Mouse (Mus musculus) cerebellum, adult 18-20 months (tissue): Measurements from ENCODE around the gene Rbpms2.

Experiments
- DNase-seq, 2 experiments: peaks; one replicate each; pipeline ENCODE4 v3.0.0; 2021

Gene Rbpms2

DNA sequence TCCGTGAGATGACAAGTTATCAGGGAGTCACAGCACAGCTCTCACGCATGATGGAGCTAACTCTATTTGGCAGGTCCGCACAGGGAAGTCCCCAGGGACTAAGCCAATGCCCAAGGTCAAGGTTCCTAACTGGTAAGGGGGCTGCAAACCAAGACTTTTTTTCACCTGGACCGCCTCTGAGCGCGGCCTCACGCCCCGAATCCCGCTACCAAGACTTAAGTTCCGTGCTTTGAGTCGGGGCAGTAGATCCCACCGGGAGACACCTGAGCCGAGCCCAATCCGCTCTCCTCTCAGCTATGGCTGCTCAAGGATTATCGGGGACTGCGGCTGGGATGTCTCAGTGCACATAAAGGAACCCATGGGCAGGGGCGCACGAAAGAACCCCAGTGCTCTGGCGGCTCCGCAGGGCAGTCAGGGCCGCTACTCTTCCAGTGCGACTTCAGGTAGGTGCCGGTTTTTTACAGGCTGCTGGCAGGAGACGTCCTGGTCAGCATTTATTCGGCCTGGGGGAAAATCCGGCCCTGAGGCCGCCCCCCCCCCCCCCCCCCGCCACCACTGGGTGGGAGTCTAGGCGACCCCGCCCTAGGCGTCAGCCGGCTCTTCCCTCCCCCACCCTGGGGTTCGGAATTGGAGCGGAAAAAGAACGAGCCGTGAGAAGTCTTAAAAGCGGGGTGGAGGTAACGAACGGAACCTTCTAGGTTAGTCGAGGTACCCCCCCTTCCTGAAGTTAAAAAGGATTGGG, at the start of gene Rbpms2:
Rbpms2 (plus strand) TSS at position 624 of the 742 bp plus-strand sequence.
- peak in 1 of 2 experiments; percentile 10 for DNase-seq

DNA sequence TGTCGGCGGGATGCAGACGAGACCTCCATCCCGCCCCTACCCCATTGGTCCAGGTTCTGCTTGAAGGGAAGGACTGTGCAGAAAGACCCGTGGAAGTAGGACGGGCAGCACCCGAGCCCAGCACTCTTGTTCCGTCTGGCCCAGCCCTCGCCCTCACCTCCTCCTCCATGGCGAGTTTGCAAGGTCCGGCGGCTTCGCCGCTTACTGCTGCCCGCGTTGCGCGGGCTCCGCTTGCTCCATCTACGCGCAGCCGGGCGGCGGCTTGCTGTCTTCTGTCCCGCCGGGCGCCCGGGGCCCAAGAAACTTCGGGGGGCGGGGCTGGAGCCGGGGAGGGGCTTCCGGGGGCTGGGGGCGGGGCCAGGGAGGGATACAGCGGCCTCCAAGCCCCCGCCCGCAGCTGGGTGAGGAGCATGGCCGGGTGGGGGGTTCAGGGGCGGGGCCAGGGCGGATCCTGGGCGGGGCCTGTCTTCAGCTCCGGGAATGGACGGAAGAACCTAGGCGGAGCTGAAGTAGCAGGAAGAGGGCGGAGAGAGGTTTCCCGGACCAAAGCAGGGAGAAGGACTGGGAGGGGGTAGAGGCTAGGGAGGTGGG, 49.6 kb upstream of the Rbpms2 start, which contains the start of gene Plekho2:
Plekho2 (minus strand) TSS at position 260 of the 591 bp plus-strand sequence.
- peak; percentile 68 to 72 for DNase-seq

DNA sequence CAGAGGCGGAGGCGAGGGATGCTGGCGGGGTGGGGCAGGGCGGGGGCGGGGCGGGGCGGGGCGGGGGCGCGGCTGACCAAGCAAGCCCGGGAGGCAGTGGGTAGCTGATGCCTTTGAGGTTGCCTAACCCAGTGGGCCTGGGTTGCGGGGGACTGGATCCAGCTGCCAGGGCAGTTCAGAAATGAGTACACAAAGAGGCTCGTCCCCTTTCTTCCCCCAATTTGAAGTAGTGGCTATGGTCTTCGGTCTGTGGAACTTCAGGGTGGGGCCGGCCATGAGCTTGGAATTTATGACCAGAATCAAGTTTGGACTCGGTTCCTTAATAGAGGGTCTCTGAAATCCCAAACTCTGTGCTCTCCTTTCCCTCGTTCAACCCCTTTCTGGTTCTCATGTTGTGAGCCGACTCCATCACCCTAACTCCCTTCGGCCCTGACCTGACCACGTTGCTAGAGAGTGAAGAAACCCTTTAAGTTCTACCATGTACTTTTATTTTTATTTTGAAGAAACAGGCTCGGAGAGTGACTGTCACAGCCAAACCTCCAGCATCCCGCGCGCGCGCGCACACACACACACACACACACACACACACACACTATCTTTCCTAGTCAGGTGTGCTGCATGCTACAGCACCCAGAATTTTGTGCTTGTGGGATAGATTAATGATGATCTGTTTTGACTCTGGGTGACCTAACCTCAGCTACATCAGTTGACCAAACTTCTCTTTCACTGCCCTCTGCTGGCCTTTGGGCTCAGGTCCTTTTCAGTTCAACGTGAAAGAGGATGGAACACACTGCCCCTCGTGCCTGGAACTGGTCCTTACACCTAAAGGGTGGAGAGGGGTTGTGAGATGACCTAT, 48.8 kb upstream of the Rbpms2 start:
- DNase-seq = peak; percentile 79 to 89

DNA sequence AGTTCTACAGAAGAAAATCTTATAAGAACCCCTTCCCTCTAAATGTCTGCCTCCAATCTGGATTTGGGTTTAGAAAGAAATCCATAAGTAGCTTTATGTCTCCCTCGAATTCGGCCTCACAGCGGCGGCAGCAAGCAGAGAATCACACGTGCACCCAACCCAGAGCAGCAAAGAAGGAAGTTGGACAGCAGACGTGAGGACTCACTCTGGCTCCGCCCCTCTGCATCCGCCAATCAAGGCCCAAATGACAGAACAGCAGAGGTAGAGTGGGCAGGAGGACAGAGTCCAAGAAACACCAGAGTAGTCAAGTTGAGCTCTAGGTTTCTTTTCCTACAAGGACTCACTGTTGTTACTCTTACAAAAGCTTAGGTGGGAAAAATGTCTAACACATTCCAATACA, 46.4 kb upstream of the Rbpms2 start:
- no peak for DNase-seq

DNA sequence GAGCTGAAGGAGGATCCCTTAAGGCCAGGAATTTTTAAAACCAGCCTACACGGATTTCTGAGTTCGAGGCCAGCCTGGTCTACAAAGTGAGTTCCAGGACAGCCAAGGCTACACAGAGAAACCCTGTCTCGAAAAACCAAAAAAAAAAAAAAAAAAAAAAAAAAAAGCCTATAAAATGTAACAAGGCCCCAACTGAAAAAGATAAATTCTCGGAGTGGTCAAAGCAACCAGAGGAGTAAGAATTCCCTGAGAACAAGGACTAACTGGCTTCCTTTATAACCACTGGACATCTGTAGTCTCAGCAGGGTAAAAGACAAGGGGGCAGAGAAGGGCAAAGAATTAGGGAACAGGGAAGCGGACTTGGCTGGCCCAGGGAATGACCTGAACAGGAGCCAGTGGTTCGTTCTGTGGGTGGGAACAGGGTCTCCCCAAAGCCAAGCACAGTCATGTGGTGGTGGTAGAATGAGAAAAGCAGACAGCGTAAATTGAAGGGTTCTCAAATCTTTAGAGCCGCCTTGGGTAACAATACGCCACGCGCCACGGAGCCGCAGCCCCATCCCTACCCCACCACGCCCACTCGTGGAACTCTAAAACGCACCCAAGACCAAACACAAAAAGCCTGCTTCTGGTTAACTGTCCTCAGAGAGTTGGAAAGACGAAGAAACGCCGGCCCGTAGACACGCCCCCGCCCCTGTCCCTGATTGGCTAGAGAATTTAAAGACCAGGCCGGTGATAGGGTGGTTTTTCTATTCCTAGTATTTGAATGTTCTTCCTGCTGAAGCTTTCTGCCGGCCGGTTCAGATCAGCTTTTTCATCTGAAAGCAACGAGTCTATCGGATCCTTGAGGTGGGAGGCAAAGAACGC, 42.8 kb upstream of the Rbpms2 start, which contains the start of gene Pif1:
Pif1 (plus strand) TSS at position 755 of the 864 bp plus-strand sequence.
- DNase-seq = peak; percentile 40 to 46

DNA sequence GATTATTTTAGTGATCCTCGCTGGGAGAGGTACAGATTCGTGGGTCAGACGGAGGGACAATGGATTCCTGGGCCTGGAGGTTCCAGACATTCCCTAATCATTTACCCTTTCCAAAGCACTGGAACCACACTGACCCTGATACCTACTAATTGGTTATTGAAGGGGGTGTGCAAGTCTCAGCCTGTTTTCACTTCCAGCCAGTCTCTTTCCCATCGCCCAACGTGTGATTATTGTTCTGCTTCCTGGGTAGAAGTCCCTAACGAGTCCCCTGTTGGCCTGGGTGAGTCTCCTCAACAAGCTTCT, 42.2 kb upstream of the Rbpms2 start:
- DNase-seq = no peak

DNA sequence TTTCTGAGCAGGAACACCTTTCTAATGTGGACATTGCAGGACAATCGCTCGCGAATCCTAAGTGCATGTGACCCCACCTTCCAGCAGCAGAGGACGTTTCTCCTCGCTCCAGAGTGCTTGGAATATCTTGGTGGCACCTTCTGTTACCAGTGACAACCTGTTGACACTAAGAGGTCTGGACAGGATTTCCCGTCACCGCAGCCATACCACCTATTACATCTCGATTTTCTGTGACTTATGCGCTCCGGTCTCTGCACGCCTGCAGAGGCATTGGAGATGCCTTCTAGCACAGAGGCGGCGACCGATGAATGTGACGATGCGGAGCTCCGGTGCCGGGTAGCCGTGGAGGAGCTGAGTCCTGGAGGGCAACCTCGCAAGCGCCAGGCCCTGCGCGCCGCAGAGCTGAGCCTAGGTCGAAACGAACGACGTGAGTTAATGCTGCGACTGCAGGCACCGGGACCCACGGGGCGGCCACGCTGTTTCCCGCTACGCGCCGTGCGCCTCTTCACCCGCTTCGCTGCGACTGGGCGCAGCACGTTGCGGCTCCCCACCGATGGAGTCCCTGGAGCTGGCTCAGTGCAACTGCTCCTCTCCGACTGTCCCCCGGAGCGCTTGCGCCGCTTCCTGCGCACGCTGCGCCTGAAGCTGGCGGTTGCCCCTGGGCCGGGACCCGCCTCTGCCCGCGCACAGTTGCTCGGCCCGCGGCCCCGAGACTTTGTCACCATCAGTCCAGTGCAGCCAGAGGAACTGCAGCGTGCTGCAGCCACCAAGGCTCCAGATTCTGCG, 41.7 kb upstream of the Rbpms2 start:
- DNase-seq = peak in 1 of 2 experiments; percentile 22

DNA sequence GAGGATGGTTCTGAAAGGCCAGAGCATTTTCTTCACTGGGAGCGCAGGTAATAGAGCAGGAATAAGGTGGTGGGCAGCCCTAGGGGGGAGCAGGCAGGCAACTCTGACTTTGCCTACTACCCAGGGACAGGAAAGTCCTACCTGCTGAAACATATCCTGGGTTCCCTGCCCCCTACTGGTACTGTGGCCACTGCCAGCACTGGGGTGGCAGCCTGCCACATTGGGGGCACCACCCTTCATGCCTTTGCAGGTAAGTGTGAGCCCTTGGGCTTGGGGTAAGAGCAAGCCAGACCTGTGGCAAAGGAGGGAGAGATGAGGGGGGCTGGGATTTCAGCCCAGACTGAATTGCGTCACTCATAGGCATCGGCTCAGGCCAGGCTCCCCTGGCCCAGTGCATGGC, 40.4 kb upstream of the Rbpms2 start:
- DNase-seq = no peak

DNA sequence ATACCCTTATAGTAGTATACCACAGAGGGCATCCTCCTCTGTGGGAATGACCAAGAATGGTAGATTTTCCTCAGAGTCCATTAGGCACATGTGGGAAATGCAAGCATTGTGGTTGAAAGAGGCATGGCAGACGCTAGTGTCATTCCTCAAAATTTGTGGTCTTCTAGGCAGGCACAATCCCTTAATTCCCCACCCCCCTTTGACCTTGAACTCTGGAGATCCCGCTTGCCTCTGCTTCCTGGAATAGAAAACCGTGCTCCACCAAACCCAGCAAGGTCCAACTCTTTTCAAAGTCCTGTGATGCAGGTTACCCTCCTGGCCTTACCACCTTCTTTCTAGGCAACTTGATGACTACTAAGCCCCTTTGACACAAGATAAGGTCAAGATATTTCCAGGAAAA, 36.7 kb upstream of the Rbpms2 start:
- no peak for DNase-seq

DNA sequence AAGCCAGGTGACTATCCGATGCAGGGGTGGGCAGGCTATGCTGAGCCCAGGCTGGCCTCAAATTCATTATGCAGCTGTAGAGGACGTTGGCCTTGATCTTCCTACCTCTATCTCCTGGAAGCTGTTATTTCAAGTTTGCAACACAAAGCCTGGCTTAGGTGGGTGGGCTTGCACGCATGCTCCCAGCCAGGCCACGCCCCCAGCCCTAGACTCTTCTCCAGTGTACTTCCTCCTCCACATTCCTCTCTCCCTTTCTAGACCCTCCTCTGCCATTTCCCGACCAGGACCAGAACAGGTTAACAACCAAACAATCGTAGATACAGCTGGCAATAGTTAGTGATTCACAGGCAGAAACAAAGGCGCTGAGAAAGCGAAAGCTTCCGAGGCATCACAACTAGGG, 35.9 kb upstream of the Rbpms2 start:
- no peak for DNase-seq

DNA sequence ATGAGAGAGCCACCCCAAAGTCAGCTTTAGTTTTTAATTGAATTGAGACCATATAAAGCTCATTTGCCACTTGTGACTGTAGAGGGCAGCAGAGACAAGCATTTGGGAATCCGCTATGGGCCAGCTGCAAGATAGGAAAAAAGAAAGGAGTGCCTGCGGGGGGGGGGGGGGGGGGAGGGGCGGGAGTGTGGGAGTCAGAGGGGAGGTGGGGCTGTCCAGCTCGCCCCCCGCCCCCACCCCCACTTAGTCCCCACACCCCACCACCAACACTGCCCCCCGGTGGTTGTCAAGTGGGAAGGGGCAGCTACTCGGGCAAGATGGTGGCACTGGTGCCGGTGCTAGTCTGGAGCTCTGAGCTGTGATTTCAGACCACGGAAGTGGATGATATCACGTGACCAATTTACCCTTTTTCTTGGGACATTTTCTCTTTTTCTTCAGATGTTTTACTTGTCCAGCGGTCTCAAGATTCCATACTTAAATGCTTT, 30.6 kb upstream of the Rbpms2 start:
- peak; percentile 46 to 49 for DNase-seq

DNA sequence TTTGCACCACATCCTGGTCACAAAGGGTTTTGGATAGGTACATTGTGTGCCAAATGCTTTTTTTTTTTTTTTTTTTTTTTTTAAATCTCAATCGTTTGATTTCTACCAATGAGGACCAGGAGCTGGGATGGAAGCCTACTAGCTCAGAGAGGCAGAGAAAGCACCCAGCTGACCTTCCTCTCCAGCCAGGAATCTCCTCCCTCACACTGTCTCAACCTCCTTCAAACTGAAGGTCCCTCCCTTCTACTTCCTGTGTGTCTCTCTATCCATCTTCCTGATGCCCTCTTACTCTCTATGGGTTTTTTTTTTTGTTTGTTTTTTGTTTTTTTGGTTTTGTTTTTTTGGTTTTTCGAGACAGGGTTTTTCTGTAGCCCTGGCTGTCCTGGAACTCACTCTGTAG, 28.5 kb upstream of the Rbpms2 start:
- DNase-seq = no peak

DNA sequence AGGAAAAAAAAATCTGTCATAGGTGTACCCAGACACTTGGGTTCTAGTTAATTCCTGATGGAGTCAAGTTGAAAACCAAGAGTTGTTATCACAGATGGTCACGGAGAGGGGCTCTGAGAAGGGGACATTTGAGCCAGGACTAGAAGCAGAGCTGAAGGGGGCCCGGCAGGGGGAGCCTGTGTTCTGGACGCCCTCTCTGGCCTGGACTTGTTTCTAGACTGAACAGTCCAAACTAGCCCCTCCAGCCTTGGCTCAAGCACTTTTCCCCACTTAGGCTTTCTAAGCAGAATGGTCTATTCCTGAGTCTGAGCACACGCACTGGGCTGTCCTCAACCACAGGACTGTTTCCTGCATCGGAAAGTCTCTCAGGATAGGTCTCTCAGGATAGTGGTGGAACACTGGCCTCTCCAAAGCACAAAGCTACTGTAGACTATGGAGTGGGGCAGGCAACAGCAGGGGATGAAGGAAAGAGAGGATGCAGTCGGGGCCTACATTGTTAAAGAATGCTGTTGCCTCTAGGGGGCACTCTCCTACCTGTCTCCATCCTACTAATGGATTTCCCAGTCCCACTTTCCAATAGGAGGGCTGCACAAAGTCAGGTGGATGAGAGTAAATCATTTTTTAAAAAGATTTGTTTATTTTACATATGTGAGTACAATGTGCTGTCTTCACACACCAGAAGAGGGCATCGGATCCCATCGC, 25.9 kb upstream of the Rbpms2 start:
- no peak for DNase-seq

DNA sequence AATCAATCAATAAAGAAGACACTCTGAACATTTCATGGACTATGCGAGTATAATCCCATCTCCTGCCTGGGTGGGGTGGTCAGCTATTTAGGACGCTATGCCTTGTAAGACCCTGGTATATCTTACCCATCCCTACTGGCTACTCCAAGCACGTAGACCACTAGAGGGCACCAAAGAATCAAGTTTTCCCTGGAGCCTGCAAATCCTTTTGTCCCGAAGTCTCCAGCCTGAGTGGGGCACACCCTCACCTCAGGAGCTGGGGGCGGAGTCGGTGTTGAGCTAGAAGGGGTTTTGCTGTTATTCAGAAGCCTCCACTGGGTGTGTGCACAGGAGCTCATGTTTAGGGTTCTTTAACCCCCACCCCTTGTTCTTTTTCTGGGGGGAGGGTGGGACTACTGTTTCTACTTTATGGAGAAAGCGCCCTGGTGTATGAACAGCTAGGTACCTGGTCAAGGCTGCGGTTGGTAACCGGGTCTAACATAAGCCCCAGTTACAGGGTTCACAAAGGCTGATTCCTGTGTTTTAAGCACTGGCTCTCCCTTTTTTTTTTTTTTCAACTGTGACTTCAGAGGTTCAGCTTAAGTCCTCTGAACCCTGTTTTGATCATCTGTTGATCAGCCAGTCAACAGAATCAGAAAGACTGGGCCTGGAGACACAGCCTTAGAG, 23.8 kb upstream of the Rbpms2 start:
- peak; percentile 56 to 62 for DNase-seq

DNA sequence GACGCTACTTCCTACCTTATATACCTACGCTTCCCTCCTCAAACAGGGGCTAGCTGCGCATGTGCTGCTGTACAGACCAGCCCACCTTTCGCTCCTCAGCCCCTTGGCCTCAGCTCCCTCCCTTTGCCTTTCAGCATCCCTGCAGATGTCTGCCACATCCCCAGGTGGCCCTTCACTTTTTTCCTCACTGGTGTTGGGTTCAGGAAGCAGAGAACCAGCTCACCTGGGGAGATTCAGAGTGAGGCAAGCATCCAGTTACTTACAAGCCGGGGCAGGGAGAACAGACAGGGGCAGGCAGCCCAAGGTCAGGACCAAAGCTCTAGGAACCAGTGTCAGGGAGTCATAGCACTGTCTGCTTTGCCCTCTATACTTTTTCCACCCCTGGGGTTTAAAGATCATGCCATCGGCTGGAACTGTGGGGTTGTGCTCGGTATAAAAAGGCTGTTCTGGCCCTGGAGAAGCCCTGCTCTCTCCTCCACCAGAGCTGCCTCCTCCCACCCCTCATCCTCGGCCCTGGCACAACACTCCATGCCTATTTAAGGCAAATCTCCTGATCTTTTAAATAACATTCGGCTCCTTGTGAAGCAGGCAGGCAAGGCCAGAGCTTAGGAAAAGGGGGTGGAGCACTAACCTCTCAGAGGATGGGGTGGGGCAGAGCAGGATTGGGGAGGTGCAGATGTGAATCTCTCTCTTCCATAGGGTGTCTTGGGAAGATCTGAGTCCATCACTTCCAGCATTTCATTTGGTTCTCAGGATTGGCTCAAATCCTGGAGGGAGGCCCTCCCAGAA, 22.9 kb upstream of the Rbpms2 start:
- no peak for DNase-seq

DNA sequence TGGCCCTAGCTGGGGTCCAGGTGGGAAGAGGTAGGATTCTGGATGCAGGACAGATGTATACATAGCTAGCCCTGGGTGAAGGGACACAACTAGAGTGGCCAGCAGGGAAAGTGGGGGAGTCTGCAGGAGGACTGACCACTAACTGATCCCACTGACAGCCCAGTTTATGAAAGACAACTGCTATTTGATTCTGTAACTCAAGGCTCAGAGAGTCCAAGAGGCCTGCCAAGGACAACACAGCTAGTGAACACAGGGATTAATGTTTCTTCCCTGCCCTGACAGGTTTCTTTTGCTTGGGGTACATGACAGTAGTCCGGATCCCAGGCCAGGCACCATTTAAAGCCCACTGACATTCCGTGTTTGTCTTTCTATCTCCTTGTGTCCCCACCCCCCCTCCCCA, 22.3 kb upstream of the Rbpms2 start:
- no peak for DNase-seq

DNA sequence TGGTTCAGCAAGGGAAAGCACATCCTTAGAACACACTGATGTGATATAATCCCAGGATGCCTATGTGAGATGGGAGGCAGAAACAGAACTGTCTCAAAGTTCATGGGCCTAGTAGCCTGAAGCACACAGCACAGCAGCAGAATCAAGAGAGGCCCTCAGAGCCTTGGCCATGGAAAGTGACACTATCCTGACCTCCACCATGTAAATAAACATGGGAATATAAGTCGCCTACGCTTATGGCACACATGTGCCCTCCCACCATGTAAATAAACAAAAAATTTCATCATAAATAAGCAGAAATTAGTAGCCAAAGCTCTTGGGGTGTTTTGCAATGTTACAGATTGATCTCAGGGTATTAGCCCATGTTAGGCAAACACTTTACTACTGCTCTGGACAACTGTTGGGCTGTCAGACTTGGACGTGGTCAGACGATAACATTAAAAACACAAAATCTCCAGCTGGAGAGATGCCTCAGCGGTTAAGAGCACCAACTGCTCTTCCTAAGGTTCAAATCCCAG, 17.4 kb upstream of the Rbpms2 start:
- DNase-seq = no peak

DNA sequence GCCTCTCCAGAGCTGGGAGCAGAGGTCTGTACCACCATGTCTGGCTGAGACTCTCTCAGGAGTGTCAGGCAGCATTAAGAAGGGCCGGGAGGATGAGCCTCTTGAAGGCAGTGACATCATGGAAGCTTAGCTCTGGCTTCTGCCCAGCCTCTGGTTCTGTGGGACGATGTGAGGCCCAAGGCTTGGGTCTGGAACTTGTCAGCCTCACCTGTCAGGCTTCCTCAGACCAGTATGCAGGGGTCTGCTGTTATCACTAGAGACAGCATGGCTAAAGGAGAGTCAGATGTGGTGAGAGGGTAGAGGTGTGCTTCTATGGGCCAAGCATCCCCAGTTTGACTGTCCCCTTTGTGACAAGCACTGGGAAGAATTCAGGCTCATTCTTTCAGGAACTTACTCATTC, 16.4 kb upstream of the Rbpms2 start:
- DNase-seq = no peak

DNA sequence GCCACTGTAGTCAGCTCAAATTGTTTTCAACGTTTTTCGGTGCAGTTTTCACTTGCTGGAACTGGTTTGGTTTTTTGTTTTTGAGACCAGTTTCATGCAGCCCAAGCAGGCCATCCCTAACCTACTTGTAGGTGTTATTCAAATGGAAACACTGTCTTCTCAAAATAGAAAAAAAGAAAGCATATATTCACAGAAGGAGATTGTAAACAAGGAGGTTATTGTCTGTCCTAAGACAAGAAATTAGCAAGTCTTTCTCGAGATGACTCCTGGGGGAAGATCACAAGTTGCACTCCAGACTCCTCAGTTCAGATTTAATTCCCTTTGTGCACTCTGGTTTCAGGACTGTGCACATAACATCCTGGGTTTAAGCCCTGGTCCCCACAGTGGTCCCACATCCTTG, 10.1 kb upstream of the Rbpms2 start:
- no peak for DNase-seq
